Mouse (Mus musculus) testis, adult 2 months (tissue): ENCODE results near the gene Abhd18.
"Not testable (repeated sequence)": the region's sequence is repeated elsewhere in the genome, so short reads cannot be mapped to it uniquely, and the experiment has no call there.

ENCODE experiments used
- CTCF ChIP-seq: fragments of 200-500 bp; IDR thresholded peaks from 2 replicates; pipeline ENCODE4 v1.5.1; 2012; ENCODE audit warnings: low read depth, mild to moderate bottlenecking, inconsistent platforms, low read length, moderate library complexity; ENCODE audit not compliant: control insufficient read depth, insufficient read depth, insufficient replicate concordance
- POLR2A ChIP-seq: fragments of 200-500 bp; IDR thresholded peaks from 2 replicates; pipeline ENCODE4 v1.6.1; 2012; ENCODE audit warnings: low read depth, mild to moderate bottlenecking, inconsistent platforms, low read length, moderate library complexity; ENCODE audit not compliant: control insufficient read depth

DNA sequence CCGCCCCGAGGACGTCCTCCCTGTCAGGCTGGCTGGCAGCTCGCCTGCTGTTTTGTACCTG, at the start of gene Abhd18:
- TF ChIP-seq CTCF, POLR2A: not testable (repeated sequence)
